Mouse (Mus musculus) megakaryocyte, embryonic 14.5 days (primary cell): ENCODE data around the gene Rbm47.

ENCODE experiments used
- FLI1 ChIP-seq: IDR thresholded peaks from 2 replicates; pipeline ENCODE4 v1.6.1; 2012; ENCODE audit warnings: low read length, inconsistent platforms, mixed read lengths
- GATA1 ChIP-seq: IDR thresholded peaks from 3 replicates; pipeline ENCODE4 v1.6.1; 2012; ENCODE audit warnings: mixed read lengths, low read length, inconsistent platforms, borderline replicate concordance

- TF ChIP-seq FLI1 (no peak), GATA1 (no peak)
Observed at GRCm38 (mm10) chr5:66083350-66083749, 89.6 kb downstream of the Rbm47 start.
